Mouse (Mus musculus): Measurements from ENCODE around the gene Zbtb32.

GRCm38 (mm10) chr7:30590927-30591604 lies 7.6 kb downstream of the Zbtb32 start:
- TF ChIP-seq NRF1 (IDR thresholded peaks at IDR 0.05; ENCODE audit: low read depth, low read length) (no peak), POLR2A (IDR thresholded peaks at IDR 0.05; ENCODE audit: low read depth, low read length) (0 out of 2 replicates have a peak, but pooled peaks have one; percentile 17), USF1 (IDR thresholded peaks at IDR 0.05; ENCODE audit: low read depth, low read length) (no peak)

Data from CH12.LX (cell line).